In genomic region chr8:116587616-116588468, GRCm38 (mm10) we compare ENCODE assay signal across 9 mouse cellular contexts.
A peak's percentile ranks its signal among the peaks of the same experiment; 100 is the strongest.
DNase-seq lines count a peak whose midpoint lies in the region; ATAC-seq lines count a peak whose summit lies in the region.
"Had no signal": no experiment of that assay in that cellular context is flagged by ENCODE, and none has a peak within 500 bp of the region (broad histone marks: within the 10 kb centered on the region; RNA-seq: fewer than 3 reads in every experiment).

No protein-coding gene starts in this region.

- no peak overlapping the region for H3K4me3 ChIP-seq in kidney, embryonic 16.5 days (ENCODE audit: low read length)
- no peak overlapping the region for H3K4me3 ChIP-seq in midbrain, embryonic 15.5 days

- H3K4me1 ChIP-seq in kidney, embryonic 16.5 days (ENCODE audit: insufficient read depth, low read length) = no peaks in the 10 kb centered on the region
- no peaks in the 10 kb centered on the region for H3K4me1 ChIP-seq in midbrain, embryonic 15.5 days

- peaks cover 4% of the 10 kb centered on the region; the same call in 1 of the 2 replicates for H3K36me3 ChIP-seq in kidney, embryonic 16.5 days (ENCODE audit: insufficient read depth, low read length)
- H3K36me3 ChIP-seq in midbrain, embryonic 15.5 days (replicated peaks) = 0 out of 2 replicates have a peak, but pooled peaks cover under 1% of the 10 kb centered on the region

- peak; percentile 23 for DNase-seq in kidney, postnatal 10 days
- DNase-seq in R1 (ENCODE audit: low read depth, low spot score) = peak; percentile 80
- DNase-seq in thymus, adult 18-20 months = peak; percentile 74 to 86
- no peak for DNase-seq in urinary bladder, postnatal 10 days (ENCODE audit: low spot score)
- no peak for DNase-seq in cerebellum, adult 11-12 months
- DNase-seq: retina, postnatal 1 day had no signal

- ATAC-seq in kidney, embryonic 16.5 days (ENCODE audit: low FRiP score, low TSS enrichment) = no peak
- ATAC-seq in inflammation-experienced regulatory T-cells, adult 6 months = peak; percentile 78
- no peak for ATAC-seq in midbrain, embryonic 15.5 days (replicated peaks)

- 79% methylated on average over 19 of the region's 19 CpGs for WGBS in kidney, embryonic 16.5 days
- WGBS in midbrain, embryonic 15.5 days = 80% methylated on average over 19 of the region's 19 CpGs

- H3K27ac ChIP-seq in kidney, embryonic 16.5 days (ENCODE audit: low read length) = no peak overlapping the region
- no peak overlapping the region for H3K27ac ChIP-seq in midbrain, embryonic 15.5 days

- no peak overlapping the region for H3K4me2 ChIP-seq in kidney, embryonic 16.5 days (replicated peaks; ENCODE audit: low read depth, low read length)
- no peak overlapping the region for H3K4me2 ChIP-seq in midbrain, embryonic 15.5 days

- H3K9ac ChIP-seq in kidney, embryonic 16.5 days (replicated peaks; ENCODE audit: low read length) = no peak overlapping the region
- no peak overlapping the region for H3K9ac ChIP-seq in midbrain, embryonic 15.5 days

- H3K27me3 ChIP-seq in kidney, embryonic 16.5 days (ENCODE audit: insufficient read depth, low read length) = no peaks in the 10 kb centered on the region
- no peaks in the 10 kb centered on the region for H3K27me3 ChIP-seq in midbrain, embryonic 15.5 days (replicated peaks)

- 0 out of 2 replicates have a peak, but pooled peaks cover 6% of the 10 kb centered on the region for H3K9me3 ChIP-seq in kidney, embryonic 16.5 days (ENCODE audit: low read length)
- H3K9me3 ChIP-seq in midbrain, embryonic 15.5 days = no peaks in the 10 kb centered on the region

Comparison
In these comparisons a context has a peak if more than half of its experiments do, and no peak if none do; other contexts are left out.
1. DNase-seq: peak in kidney, postnatal 10 days (single experiment), R1 (single experiment) and thymus, adult 18-20 months (2 of 2); none in urinary bladder, postnatal 10 days (single experiment) and cerebellum, adult 11-12 months (single experiment).